Mouse (Mus musculus) neutrophil, adult 5-6 weeks (primary cell): ENCODE measurements around the gene Copg2. TPM values are rescaled to one million over a fixed set of nuclear protein-coding genes. Genes with fewer than 3 reads are reported as not detected.

ENCODE experiments used
- ATAC-seq: fragments of 151-379, 151-347 bp; 2 replicates; pipeline ENCODE4 v1.8.0; 2017; ENCODE audit warnings: mild to moderate bottlenecking, moderate TSS enrichment; ENCODE audit not compliant: insufficient number of reproducible peaks, poor library complexity, low FRiP score, severe bottlenecking; ENCODE audit errors: extremely low read depth
- total RNA-seq: library from RNA; stranded (forward); fragments of 200-1000 nt; gene quantifications from 2 replicates; pipeline ENCODE4 v1.2.3, GENCODE M21; 2017

The Copg2 gene
- total RNA-seq, 1 experiment from 2014 or later: 31.7 TPM

DNA sequence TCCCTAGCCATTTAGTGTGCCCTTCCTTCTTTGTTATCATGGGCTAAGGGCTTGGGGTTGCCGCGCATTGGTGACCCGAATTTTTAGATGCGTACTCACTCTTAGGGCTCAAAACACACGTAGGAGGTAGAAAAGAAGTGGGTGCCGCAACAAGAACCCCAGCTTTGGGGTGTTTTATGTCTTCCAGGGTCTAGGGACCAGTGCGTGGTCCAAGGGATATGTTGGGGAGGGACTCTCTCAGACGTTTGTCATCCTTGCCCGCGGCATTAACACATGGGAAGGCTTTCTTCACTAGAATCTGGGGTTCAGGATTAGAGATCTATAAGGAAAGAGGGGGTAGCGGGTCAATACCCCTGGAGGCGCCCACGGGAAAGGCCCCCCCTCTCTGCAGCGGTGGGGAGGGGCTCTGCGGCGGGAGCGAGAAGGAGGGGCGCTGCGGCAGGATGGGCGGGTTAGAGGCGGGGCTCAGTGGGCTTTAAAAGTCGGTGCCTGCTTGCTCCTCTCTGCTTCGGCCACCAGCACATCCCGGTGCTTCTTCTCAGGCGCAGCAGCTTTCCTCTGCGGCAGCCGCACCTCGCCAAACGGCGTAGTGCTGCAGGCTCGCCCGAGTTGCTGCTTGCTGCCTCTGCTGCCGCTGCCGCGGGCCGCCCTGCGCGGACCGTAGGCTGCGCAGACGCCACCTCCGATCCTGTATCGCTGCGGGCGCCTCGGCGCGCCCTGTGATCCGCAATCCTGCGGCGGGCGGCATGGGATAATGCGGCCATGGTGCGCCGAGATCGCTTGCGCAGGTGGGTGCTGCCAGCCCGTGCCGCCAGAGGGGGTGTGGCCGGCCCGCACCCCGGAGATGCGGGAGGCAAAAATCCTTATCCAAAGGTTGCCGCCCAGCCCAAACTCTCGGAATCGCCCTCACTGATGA, 158.8 kb downstream of the Copg2 start:
- ATAC-seq: no peak

DNA sequence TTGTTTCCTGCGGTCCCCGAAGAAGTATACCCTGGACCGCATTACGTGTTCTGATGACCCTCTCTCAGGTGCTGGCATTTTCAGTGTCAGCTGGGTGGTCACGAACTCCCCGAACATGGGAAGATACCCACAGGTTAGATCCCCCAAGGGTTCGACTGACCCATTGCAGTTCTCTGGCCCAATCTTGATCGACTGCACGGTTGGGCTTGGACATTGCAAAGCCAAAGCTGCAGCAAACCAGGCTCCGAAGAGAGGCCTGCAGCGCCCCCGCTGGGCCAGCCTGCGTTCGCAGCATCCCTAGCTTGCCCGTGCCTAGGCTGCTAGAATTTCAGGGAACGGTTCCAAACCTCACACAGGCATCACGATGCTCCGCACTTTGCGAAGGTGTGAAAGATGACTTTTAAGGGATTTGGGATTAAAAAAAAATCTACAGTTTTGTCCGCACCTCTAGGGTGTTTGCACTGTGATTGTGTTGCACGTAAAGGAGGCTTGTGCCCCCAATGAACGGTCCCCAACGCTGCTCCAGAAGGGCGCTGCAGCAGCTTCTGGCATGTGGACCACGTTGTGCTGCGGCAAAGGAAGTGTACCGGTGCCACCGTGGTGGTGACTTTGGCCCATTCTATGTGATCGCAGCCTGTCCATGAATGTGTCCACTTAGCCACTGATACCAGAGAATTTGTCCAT, 159.6 kb downstream of the Copg2 start:
- no peak for ATAC-seq

DNA sequence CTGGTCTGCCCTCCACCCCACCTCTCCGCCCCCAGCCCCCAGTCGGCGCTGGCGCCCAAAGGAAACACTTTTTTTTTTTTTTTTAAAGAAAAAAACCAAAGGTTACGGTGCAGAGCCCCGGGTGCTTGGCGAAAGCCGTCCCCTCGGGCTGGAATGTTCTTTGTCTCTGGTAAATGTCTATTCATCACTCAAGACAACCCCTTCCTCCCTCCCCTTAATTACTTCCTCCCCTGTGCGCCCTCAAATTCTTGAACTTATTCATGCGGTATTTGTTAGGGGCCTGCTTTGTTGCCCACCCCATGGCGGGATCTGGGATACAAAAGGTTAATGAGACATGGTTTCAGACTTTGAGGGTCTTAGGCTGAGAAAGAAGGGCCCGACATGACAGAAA, 160.2 kb downstream of the Copg2 start:
- ATAC-seq: no peak

- ATAC-seq: no peak
These were observed 160.7 kb downstream of the Copg2 start for GRCm38 (mm10) chr6:30735728-30736371.

DNA sequence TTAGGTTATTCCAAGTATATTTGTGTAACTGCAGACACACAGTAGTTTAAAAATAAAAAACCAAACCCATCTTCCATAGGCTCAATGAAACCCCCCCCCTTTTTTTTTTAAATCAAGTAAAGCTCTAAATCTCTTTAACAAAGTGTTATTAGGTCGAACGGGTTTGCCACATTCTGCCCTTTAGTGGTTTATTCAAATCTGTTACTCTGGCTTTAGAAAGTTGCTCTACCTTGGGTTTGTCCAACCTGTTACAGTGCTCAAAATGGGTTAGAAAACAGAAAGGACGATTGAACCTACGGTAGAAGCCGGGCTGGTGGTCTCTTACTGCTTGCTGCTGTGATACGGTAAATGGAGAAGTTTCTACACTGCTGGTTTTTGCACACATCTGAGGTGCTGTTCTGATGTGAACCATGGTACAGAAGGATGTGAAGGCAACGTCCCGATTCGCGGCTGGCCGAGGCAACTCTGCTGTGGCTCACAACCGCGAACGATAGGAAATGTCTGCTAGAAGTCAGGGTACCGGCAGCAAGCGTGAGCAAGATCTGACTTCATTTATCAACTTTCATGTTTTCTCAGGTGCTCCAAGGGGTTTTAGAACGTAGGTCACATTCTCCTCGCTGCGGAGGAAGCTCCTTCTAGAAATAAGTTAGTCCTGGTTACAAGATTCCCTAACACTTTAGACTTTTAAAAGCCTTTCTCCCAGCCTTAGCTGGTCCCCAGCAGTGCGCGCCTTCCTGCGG, 161.4 kb downstream of the Copg2 start:
- no peak for ATAC-seq

DNA sequence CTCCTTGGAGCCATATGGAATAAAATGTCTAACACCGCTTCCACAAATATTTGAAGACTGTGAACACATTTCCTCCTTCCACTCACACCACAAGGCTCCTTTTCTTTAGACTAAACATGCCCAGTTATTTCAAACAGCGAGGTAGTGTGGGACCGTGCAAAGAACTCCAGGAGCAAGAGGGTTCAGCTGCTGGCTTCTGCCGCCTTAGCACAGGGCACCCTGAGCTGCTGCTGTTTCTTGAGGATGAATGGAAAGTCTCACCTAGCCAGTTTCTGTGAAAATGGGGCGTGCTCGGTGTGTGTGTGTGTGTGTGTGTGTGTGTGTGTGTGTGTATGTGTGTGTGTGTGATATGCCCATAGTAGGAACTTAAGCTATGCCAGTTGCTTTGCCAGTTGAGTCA, 162.1 kb downstream of the Copg2 start:
- ATAC-seq: no peak

DNA sequence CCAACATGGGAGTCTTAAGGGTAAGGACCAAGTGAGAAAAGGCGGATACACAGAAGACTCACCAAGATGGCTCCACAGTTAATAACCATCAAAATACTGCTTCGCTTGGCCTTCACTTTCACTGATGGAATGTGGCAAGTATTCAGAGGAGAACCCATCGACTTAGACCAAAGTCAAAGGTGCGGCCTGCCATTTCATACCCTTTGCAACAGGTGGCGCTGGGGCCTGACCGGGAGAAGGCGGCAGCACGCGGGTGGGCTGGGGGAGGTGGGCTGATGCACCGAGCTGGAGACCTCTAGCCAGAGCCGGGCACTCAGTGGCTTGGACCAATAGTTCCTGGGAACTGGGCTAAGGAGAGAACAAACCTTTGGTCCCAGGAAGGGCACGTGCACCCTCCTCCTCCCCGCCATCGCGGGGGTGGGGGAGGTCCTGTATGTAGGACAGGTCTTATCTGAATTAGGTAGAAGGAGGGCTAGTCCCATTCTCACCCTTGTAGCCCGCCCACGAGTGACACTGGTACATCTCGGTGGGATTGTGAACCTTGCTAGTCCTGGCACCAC, 163.9 kb downstream of the Copg2 start:
- no peak for ATAC-seq

DNA sequence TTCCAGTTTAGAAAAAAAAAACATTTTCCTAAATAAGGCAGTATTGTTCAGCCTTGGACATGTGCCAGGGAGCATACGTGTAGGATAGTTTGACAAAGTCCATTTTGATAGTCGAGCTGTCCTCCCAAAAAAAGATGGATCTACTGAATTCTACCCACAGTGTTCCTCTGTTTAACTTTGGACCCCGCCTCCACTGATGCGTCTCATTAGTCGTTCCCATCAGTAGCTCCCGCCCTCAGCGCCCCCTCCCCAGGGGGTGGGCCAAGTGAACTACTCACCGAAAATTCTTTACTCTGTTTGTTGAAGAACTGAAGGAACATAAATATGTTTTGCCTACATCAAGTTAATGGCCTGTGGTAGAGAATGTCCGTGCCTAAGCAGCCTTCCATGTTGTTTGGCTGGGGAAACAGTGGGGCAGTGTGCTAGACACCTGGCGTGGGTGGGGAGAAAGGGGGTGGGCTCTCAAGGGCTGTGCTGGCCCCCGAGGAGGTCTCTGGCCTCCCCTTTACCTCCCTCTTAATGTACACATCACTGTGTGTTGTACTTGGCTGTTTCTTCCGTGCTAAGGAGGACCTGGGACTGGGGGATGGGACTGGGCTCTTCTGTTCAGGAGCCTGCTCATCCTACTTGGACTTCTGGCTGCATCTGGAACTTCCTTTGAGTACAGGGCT, 166.2 kb downstream of the Copg2 start:
- no peak for ATAC-seq

DNA sequence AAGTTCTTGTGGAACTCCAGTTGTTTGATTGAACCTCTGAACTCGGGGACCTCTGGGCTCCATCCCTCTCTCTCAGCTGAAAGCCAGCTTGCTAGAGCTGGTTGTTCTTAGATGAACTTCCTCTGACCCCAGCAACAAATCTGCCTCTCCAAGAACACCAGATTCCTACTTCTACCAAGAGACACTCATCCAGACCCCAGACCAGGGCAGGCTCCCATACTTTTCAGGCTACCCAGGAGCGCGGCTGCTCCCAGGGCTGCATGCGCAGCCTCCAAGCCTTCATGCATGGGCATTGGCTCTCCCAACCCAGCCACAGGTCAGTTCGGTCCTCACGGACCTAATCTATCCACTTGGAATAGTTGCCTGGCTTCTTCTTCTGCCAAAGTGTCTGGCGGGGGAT, 173.3 kb downstream of the Copg2 start, which contains the start of gene Mest:
Gene Mest (plus strand): TSS at position 217 of the 400 bp plus-strand sequence.
- ATAC-seq: no peak

DNA sequence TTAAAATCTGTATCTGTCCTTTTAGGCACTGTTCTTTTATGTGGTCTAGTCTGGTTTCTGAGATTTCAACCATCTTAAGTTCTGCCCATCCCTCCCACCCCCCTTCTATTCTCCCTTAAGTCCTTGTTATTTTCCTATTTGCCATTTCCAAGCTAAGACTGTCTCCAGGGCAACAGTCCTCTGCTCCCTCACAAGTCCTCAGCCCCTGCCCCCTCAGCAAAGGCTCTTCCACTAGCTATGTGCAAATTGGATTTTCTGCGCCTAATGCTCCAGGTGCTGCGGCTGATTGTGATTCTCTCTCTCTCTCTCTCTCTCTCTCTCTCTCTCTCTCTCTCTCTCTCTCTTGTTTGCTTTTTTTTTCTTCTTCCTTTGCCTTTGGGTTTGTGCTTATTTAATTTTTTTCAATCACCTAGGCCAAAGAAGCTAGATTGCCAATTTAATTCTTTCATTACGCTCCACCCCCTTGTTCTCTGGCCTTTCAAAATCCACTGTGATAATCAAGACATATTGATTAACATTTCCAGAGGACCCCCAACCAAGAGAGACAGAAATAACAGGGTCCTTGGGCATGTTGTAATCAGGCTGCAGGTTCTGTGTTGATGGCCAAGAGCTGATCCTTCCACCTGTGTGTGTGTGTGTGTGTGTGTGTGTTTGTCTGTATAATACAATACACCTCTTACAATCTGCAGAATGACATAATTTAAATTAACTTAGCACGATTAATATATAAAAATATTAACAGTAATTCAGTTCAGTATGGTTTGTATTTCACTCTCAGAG, 174.0 kb downstream of the Copg2 start:
- no peak for ATAC-seq

DNA sequence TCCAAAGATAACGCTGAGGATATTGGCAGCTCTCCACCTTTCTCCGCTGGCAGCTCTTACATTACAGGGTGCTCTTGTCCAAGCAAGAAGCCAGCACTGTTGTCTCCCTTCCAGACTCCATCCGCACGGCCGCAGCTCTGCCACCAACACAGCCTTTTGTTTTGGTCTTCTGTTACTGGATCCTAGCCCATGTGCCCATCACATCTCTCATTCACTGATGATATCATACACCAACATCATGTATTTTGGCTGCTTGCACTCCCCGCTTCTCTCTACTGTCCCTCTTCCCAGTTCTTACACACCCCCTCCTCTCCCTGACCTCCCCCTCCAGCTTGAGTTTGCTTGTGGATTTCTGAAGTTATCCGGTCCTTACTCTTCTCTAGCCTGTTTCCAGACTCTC, 179.8 kb downstream of the Copg2 start:
- no peak for ATAC-seq

GRCm38 (mm10) chr6:30714891-30715471, 181.6 kb downstream of the Copg2 start:
- ATAC-seq: no peak

GRCm38 (mm10) chr6:30713896-30714295, 182.7 kb downstream of the Copg2 start:
- no peak for ATAC-seq

DNA sequence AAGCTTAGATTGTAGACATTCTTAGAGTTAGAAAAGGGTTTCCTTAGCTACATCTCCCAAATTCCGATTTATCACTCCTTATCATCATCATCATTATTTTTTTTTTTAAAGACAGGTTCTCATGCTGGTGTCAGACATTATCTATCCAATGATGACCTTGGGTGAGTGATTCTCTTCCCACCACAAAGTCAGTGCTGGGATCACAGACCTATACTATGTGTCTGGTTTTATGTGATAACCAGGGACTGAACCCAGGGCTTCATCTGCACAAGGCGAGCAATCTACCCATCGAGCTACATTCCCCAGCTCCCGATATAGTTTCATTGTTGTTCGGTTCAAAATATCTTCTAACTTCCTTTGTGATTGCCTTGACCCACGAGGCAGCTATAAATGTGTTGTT, 183.1 kb downstream of the Copg2 start:
- ATAC-seq: no peak

- no peak for ATAC-seq
These were observed 184.1 kb downstream of the Copg2 start for GRCm38 (mm10) chr6:30712484-30712883.

- no peak for ATAC-seq
These were observed 185.2 kb downstream of the Copg2 start for GRCm38 (mm10) chr6:30711365-30711763.
